Mouse (Mus musculus) forebrain, embryonic 12.5 days (tissue): ENCODE data around the gene Tbca. TPM values are rescaled to one million over a fixed set of nuclear protein-coding genes. Genes with fewer than 3 reads are reported as not detected.

Experiments used
- ATAC-seq: fragments of 200-750 bp; cut with Nextera tagmentation; 2 replicates; pipeline ENCODE4 v1.8.0; 2017; ENCODE audit warnings: moderate TSS enrichment; ENCODE audit not compliant: low FRiP score
- H3K27ac ChIP-seq: fragments of 300-500 bp; sonication (generic); 2 replicates; pipeline ENCODE4 v1.5.1; 2016; ENCODE audit warnings: mild to moderate bottlenecking
- H3K27me3 ChIP-seq: fragments of 300-500 bp; sonication (generic); 2 replicates; pipeline ENCODE4 v1.6.1; 2016; ENCODE audit warnings: mild to moderate bottlenecking
- H3K36me3 ChIP-seq: fragments of 300-500 bp; sonication (generic); replicated peaks from 2 replicates; pipeline ENCODE4 v1.6.1; 2016; ENCODE audit warnings: mild to moderate bottlenecking
- H3K4me1 ChIP-seq: fragments of 300-500 bp; sonication (generic); 2 replicates; pipeline ENCODE4 v1.6.1; 2016
- H3K4me2 ChIP-seq: fragments of 300-500 bp; sonication (generic); 2 replicates; pipeline ENCODE4 v1.6.1; 2016; ENCODE audit warnings: mild to moderate bottlenecking, moderate library complexity
- H3K4me3 ChIP-seq: fragments of 300-500 bp; sonication (generic); replicated peaks from 2 replicates; pipeline ENCODE4 v1.5.1; 2016; ENCODE audit warnings: mild to moderate bottlenecking
- H3K9ac ChIP-seq: fragments of 300-500 bp; sonication (generic); 2 replicates; pipeline ENCODE4 v1.6.1; 2016; ENCODE audit warnings: mild to moderate bottlenecking
- H3K9me3 ChIP-seq: fragments of 300-500 bp; sonication (generic); 2 replicates; pipeline ENCODE4 v1.6.1; 2016
- WGBS: fragments of 180-500 bp; shearing (Covaris S2); methylation state at CpG from one replicate; pipeline ENCODE4 v1.1.7; 2016; 5-methylcytosine and 5-hydroxymethylcytosine counted together
- polyA plus RNA-seq: library from polyadenylated mRNA; unstranded; fragments of >200 nt; fragmentation: Nextera tagmentation; extraction: Ambion mirVana; gene quantifications from 2 replicates; pipeline ENCODE4 v1.2.1, GENCODE M21; 2016

The Tbca gene
- polyA plus RNA-seq, 1 experiment from 2014 or later = 249 TPM

DNA sequence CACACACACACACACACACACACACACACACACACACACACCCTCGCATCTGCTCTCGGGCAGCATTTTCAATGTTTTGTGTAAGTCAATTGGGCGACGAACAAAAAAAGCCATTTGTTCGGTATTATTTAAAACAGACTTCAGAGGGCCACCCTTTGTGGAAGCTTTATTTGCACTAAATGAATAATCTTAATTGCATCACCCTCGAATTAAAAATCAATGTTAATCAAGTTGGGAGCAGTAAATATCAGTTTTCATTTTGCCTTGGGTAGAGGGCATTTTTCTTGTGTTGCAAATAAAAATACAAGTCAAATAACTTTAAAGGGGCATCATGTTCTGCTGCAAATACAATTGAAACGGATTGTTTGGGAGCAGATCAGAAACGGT is 85.3 kb downstream of the Tbca start:
- 0 out of 2 replicates have a peak overlapping the region, but pooled peaks have one; percentile 25 for H3K4me2 ChIP-seq
- peaks cover 16% of the 10 kb centered on the region for H3K4me1 ChIP-seq
- no peak for ATAC-seq
- H3K27ac ChIP-seq = peak overlapping the region; percentile 42; the same call in 1 of the 2 replicates
- no peaks in the 10 kb centered on the region for H3K9me3 ChIP-seq
- H3K9ac ChIP-seq = no peak overlapping the region
- 1% methylated on average over 8 of the region's 8 CpGs for WGBS
- peaks cover 81% of the 10 kb centered on the region for H3K27me3 ChIP-seq
- no peaks in the 10 kb centered on the region for H3K36me3 ChIP-seq
- no peak overlapping the region for H3K4me3 ChIP-seq

DNA sequence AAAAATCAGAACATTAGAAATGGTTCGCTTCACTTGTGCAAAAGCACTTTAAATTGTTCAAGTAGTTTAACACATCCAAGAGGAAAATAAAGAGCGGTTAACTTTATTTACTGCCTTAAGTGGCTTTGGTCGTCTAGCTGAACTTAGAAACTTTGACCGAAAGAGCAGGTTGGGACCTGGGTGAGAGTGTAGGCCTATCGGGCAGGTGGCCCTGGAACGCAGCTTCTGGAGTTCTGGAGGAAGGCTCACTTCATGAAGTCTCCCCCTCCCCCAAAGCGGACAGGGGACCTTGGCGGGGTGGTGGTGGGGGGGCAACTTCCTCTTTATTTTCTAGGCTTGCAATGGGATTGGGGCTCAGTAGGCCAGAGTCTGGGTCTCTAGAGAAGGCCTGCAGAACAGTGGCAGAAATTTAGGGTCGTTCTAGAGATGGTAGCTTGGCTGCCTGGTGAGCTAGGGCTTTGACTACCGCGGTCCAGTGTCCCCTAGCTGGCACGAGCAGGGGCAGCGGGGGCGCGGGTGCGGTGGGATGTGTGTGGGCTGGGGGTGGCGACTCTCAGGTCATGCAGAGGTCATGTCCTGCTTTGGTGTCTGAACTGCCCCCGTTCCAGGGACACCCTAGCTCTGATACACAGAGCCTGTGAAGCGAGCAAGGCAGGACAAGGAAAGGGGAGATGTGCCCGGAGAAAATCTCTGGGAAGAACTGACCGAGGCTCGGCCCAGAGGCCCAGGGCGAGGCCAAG is 86.1 kb downstream of the Tbca start:
- Histone ChIP-seq H3K27ac (no peak overlapping the region), H3K9ac (peak overlapping the region; percentile 13; the same call in 1 of the 2 replicates), H3K36me3 (no peaks in the 10 kb centered on the region), H3K4me1 (peaks cover 11% of the 10 kb centered on the region), H3K4me3 (peak overlapping the region; percentile 16; the same call in 1 of the 2 replicates), H3K27me3 (peaks cover 76% of the 10 kb centered on the region), H3K4me2 (no peak overlapping the region; the same call in 1 of the 2 replicates), H3K9me3 (no peaks in the 10 kb centered on the region)
- ATAC-seq = peak; percentile 30; the same call in 1 of the 2 replicates
- WGBS = under 1% methylated on average over 23 of the region's 23 CpGs

DNA sequence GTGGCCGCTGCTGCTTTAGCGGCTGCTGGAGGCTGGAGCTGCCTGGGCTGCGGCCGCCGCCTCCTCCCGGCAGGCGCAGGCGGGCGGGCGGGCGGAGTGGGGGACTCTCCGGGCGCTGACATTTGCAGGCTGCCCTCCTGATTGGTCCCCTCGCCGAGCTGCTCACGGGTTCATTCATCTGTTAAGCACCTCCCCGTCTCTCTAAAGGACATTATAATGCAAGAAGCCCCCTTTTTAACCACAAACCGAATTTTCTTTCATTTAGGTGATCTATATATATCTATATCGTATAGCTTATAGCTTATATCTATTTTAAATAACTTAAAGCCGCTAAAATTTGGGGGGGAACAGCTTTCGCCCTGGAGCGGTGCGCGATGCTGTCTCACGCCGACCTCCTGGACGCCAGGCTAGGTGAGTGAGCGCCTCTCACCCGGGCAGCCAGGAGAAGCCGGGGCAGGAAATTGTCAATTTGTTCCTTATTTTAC is 86.7 kb downstream of the Tbca start, which contains the start of gene Otp:
TSS of gene Otp (plus strand) at position 207 of the 485 bp plus-strand sequence.
- Histone ChIP-seq H3K4me3 (peak within 1 kb of the TSS; percentile 16; the same call in 1 of the 2 replicates), H3K9me3 (no peaks in the 10 kb centered on the region), H3K4me1 (peaks cover 11% of the 10 kb centered on the region), H3K36me3 (no peaks in the 10 kb centered on the region), H3K27me3 (peaks cover 76% of the 10 kb centered on the region), H3K9ac (peak within 1 kb of the TSS; percentile 13; the same call in 1 of the 2 replicates), H3K4me2 (no peak within 1 kb of the TSS; the same call in 1 of the 2 replicates), H3K27ac (peak within 1 kb of the TSS; percentile 63; the same call in 1 of the 2 replicates)
- peak; percentile 87 for ATAC-seq
- under 1% methylated on average over 22 of the region's 30 CpGs for WGBS

- no peak for ATAC-seq
- no peak overlapping the region for H3K9ac ChIP-seq
- no peaks in the 10 kb centered on the region for H3K36me3 ChIP-seq
Observed at GRCm38 (mm10) chr13:94876286-94877210, 87.8 kb downstream of the Tbca start.

DNA sequence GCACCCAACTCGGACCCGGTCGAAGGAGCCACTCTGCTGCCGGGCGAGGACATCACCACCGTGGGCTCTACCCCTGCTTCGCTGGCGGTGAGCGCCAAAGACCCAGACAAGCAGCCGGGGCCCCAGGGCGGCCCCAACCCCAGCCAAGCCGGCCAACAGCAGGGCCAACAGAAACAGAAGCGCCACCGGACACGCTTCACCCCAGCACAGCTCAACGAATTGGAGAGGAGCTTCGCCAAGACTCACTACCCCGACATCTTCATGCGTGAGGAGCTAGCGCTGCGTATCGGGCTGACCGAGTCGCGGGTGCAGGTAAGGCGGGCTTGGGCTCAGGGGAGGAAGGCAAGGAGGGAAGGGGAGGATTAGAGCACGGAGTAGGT is 88.5 kb downstream of the Tbca start:
- Histone ChIP-seq H3K36me3 (no peaks in the 10 kb centered on the region), H3K4me1 (peaks cover 11% of the 10 kb centered on the region), H3K27ac (peak overlapping the region; percentile 63), H3K27me3 (peaks cover 77% of the 10 kb centered on the region), H3K9me3 (no peaks in the 10 kb centered on the region), H3K4me2 (no peak overlapping the region), H3K9ac (no peak overlapping the region), H3K4me3 (peak overlapping the region; percentile 9)
- no peak for ATAC-seq
- 1% methylated on average over 27 of the region's 27 CpGs for WGBS

More at GRCm38 (mm10) chr13:94876286-94877210, 87.8 kb downstream of the Tbca start:
- Histone ChIP-seq H3K4me2 (no peak overlapping the region), H3K27ac (peak overlapping the region; percentile 63), H3K4me3 (peak overlapping the region; percentile 13), H3K9me3 (no peaks in the 10 kb centered on the region), H3K4me1 (peaks cover 11% of the 10 kb centered on the region), H3K27me3 (peaks cover 76% of the 10 kb centered on the region)
- under 1% methylated on average over 30 of the region's 30 CpGs for WGBS

GRCm38 (mm10) chr13:94877991-94878745 is 89.5 kb downstream of the Tbca start:
- Histone ChIP-seq H3K9ac (no peak overlapping the region), H3K4me1 (peaks cover 19% of the 10 kb centered on the region), H3K27ac (no peak overlapping the region), H3K9me3 (no peaks in the 10 kb centered on the region), H3K4me3 (peak overlapping the region; percentile 9; the same call in 1 of the 2 replicates), H3K27me3 (peaks cover 77% of the 10 kb centered on the region), H3K36me3 (no peaks in the 10 kb centered on the region), H3K4me2 (no peak overlapping the region)
- ATAC-seq = no peak
- WGBS = 7% methylated on average over 10 of the region's 10 CpGs

GRCm38 (mm10) chr13:94881201-94881600 is 92.5 kb downstream of the Tbca start:
- Histone ChIP-seq H3K27me3 (peaks cover 80% of the 10 kb centered on the region), H3K36me3 (no peaks in the 10 kb centered on the region), H3K9me3 (no peaks in the 10 kb centered on the region), H3K27ac (no peak overlapping the region), H3K4me3 (no peak overlapping the region), H3K9ac (no peak overlapping the region), H3K4me2 (no peak overlapping the region), H3K4me1 (peaks cover 27% of the 10 kb centered on the region)
- WGBS = 0% methylated on average over 3 of the region's 3 CpGs
- no peak for ATAC-seq

- Histone ChIP-seq H3K27me3 (peaks cover 77% of the 10 kb centered on the region), H3K9ac (no peak overlapping the region), H3K4me1 (peaks cover 27% of the 10 kb centered on the region), H3K36me3 (no peaks in the 10 kb centered on the region), H3K9me3 (no peaks in the 10 kb centered on the region), H3K27ac (no peak overlapping the region), H3K4me3 (no peak overlapping the region), H3K4me2 (peak overlapping the region; percentile 75; the same call in 1 of the 2 replicates)
- no peak for ATAC-seq
- WGBS = 2% methylated on average over 10 of the region's 10 CpGs
Observed at GRCm38 (mm10) chr13:94882221-94882620, 93.5 kb downstream of the Tbca start.

DNA sequence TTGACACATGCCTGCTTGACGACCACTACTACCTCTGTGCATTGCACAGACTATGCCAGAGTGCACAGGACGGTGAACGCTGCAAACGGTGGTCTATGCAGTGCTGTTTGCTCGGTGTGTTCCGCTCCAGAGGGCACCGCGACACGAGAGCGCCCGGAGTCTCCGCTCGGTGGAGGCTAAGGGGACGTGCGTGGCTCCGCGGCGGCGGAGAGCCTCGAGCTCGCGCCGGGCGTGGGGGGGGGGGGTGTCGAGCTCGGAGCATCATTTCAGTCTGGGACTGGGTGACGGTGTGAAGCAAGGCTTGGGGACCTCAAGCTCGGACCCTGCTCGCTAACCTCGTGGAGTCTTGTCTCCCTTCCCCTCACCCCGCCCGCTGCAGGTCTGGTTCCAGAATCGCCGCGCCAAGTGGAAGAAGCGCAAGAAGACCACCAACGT is 94.0 kb downstream of the Tbca start:
- Histone ChIP-seq H3K27ac (0 out of 2 replicates have a peak overlapping the region, but pooled peaks have one; percentile 31), H3K4me1 (peaks cover 27% of the 10 kb centered on the region), H3K36me3 (no peaks in the 10 kb centered on the region), H3K4me3 (peak overlapping the region; percentile 44), H3K9ac (peak overlapping the region; percentile 55), H3K27me3 (peaks cover 74% of the 10 kb centered on the region), H3K9me3 (no peaks in the 10 kb centered on the region), H3K4me2 (peak overlapping the region; percentile 75)
- WGBS = under 1% methylated on average over 37 of the region's 37 CpGs
- peak; percentile 43 for ATAC-seq

GRCm38 (mm10) chr13:94883163-94883965 is 94.7 kb downstream of the Tbca start:
- Histone ChIP-seq H3K4me3 (peak overlapping the region; percentile 44), H3K27me3 (peaks cover 78% of the 10 kb centered on the region), H3K36me3 (no peaks in the 10 kb centered on the region), H3K9me3 (no peaks in the 10 kb centered on the region), H3K27ac (0 out of 2 replicates have a peak overlapping the region, but pooled peaks have one; percentile 31), H3K4me1 (peaks cover 27% of the 10 kb centered on the region), H3K4me2 (peak overlapping the region; percentile 75), H3K9ac (peak overlapping the region; percentile 55)
- peak; percentile 76 for ATAC-seq
- WGBS = 1% methylated on average over 74 of the region's 95 CpGs
